Mouse (Mus musculus): ENCODE results near the gene C1qa. TPM values are rescaled to one million over a fixed set of nuclear protein-coding genes. Genes with fewer than 3 reads are reported as not detected.

Gene C1qa
- not detected for polyA plus RNA-seq (2012; fragmentation: generic; extraction: Trizol)
- long read RNA-seq, experiment 1, result 0 reads
- long read RNA-seq, experiment 2, result 0 reads

- Histone ChIP-seq H3K27me3 (ENCODE audit: control insufficient read depth, insufficient read depth, insufficient read length) (peaks cover 63% of the 10 kb centered on the region), H3K4me3 (ENCODE audit: insufficient read depth, poor library complexity, severe bottlenecking) (no peak within 1 kb of the TSS), H3K36me3 (ENCODE audit: control insufficient read depth, insufficient read depth) (no peaks in the 10 kb centered on the region), H3K79me3 (ENCODE audit: low read depth) (no peaks in the 10 kb centered on the region), H3ac (ENCODE audit: control insufficient read depth, insufficient read length, low read depth) (no peak within 1 kb of the TSS), H3K79me2 (ENCODE audit: control insufficient read depth, insufficient read depth) (no peaks in the 10 kb centered on the region)
- TF ChIP-seq USF1 (IDR thresholded peaks at IDR 0.05; ENCODE audit: low read depth) (no peak), MYOD1 (IDR thresholded peaks at IDR 0.05; ENCODE audit: control insufficient read depth, insufficient read length, low read depth) (no peak), MAX (IDR thresholded peaks at IDR 0.05) (no peak), CTCF (IDR thresholded peaks at IDR 0.05; ENCODE audit: control insufficient read depth, insufficient read depth, insufficient read length) (no peak), FOSL1 (IDR thresholded peaks at IDR 0.05; ENCODE audit: insufficient read depth, low read length, poor library complexity, severe bottlenecking) (no peak), MYOG (IDR thresholded peaks at IDR 0.05; ENCODE audit: control insufficient read depth, extremely low read depth, insufficient read length) (no peak), CEBPB (IDR thresholded peaks at IDR 0.05; ENCODE audit: low read depth) (no peak)
These were observed at the start of gene C1qa for GRCm38 (mm10) chr4:136898637-136899036. C1qa (minus strand) TSS chr4:136898803.

DNA sequence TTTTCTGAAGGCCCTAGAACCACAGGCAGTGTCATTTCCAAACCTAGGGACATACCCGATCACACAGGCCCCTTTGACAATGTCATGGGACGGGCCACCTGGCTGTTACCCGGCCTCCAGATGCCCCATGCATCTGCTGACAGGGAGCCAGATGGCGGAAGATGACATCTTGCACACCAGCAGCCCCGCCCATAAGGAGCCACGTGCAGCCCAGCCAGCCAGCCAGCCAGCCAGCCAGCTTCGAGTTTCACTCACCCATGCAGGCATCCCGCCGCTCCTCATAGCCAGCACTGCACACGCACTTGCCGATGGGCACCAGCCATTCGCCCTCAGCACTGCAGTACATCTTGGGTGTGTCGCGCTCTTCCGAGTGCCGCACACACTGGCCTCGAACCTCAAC, 46.8 kb upstream of the C1qa start:
- H3K79me3 ChIP-seq (ENCODE audit: low read depth), result no peaks in the 10 kb centered on the region
- no peak for TF ChIP-seq CEBPB (IDR thresholded peaks at IDR 0.05; ENCODE audit: low read depth)
- no peak for TF ChIP-seq CTCF (IDR thresholded peaks at IDR 0.05; ENCODE audit: control insufficient read depth, insufficient read depth, insufficient read length)
- no peak for TF ChIP-seq FOSL1 (IDR thresholded peaks at IDR 0.05; ENCODE audit: insufficient read depth, low read length, poor library complexity, severe bottlenecking)
- TF ChIP-seq MYOD1 (IDR thresholded peaks at IDR 0.05; ENCODE audit: control insufficient read depth, insufficient read length, low read depth), result no peak
- no peak for TF ChIP-seq MAX (IDR thresholded peaks at IDR 0.05)
- TF ChIP-seq USF1 (IDR thresholded peaks at IDR 0.05; ENCODE audit: low read depth), result no peak
- no peak for TF ChIP-seq MYOG (IDR thresholded peaks at IDR 0.05; ENCODE audit: control insufficient read depth, extremely low read depth, insufficient read length)
- H3K27me3 ChIP-seq (ENCODE audit: control insufficient read depth, insufficient read depth, insufficient read length), result peaks cover 92% of the 10 kb centered on the region
- H3K36me3 ChIP-seq (ENCODE audit: control insufficient read depth, insufficient read depth), result no peaks in the 10 kb centered on the region
- no peak overlapping the region for H3K4me3 ChIP-seq (ENCODE audit: insufficient read depth, poor library complexity, severe bottlenecking)
- no peaks in the 10 kb centered on the region for H3K79me2 ChIP-seq (ENCODE audit: control insufficient read depth, insufficient read depth)
- no peak overlapping the region for H3ac ChIP-seq (ENCODE audit: control insufficient read depth, insufficient read length, low read depth)

DNA sequence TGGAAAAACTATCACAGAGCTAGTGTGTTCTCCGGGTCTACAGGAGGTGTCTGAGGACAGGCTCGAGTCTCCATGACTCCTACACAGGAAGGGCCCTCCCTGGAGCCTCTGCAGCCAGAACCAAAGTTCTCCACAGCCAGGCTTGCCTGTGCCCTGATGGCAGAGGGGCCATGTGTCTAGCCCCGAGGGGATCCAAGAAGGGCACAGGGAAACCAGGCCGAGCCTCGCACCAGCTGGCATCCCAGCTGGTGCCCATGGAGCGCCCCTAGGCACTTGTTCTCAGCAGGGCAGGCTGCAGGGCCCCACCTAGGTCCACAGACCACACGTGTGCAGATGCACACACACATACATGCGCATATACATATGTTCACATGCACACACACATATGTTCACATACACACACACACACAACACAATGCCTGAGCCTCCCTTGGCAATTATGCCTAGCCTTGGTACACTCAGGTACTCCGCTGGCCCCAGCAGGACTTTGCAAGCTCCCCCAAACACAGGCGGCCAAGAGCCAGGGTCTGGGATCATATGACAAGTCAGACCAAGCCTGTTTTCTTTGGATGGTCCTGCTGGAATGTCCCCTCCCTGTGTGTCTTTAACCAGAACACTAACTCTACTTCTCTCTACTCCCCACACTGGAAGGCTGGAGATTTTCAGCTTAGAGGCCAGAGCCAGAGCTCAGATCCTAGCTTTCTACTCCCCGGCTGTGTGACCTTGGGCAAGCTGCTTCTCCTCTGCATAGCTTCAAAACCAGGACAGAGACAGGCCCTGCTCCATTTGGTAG, 46.2 kb upstream of the C1qa start:
- Histone ChIP-seq H3K27me3 (ENCODE audit: control insufficient read depth, insufficient read depth, insufficient read length) (peaks cover 92% of the 10 kb centered on the region), H3K79me2 (ENCODE audit: control insufficient read depth, insufficient read depth) (no peaks in the 10 kb centered on the region), H3ac (ENCODE audit: control insufficient read depth, insufficient read length, low read depth) (no peak overlapping the region), H3K36me3 (ENCODE audit: control insufficient read depth, insufficient read depth) (no peaks in the 10 kb centered on the region), H3K79me3 (ENCODE audit: low read depth) (no peaks in the 10 kb centered on the region), H3K4me3 (ENCODE audit: insufficient read depth, poor library complexity, severe bottlenecking) (no peak overlapping the region)
- no peak for TF ChIP-seq CTCF (IDR thresholded peaks at IDR 0.05; ENCODE audit: control insufficient read depth, insufficient read depth, insufficient read length)
- no peak for TF ChIP-seq MYOD1 (IDR thresholded peaks at IDR 0.05; ENCODE audit: control insufficient read depth, insufficient read length, low read depth)
- no peak for TF ChIP-seq MYOG (IDR thresholded peaks at IDR 0.05; ENCODE audit: control insufficient read depth, extremely low read depth, insufficient read length)
- TF ChIP-seq FOSL1 (IDR thresholded peaks at IDR 0.05; ENCODE audit: insufficient read depth, low read length, poor library complexity, severe bottlenecking), result no peak
- TF ChIP-seq CEBPB (IDR thresholded peaks at IDR 0.05; ENCODE audit: low read depth), result no peak
- TF ChIP-seq USF1 (IDR thresholded peaks at IDR 0.05; ENCODE audit: low read depth), result no peak
- no peak for TF ChIP-seq MAX (IDR thresholded peaks at IDR 0.05)

DNA sequence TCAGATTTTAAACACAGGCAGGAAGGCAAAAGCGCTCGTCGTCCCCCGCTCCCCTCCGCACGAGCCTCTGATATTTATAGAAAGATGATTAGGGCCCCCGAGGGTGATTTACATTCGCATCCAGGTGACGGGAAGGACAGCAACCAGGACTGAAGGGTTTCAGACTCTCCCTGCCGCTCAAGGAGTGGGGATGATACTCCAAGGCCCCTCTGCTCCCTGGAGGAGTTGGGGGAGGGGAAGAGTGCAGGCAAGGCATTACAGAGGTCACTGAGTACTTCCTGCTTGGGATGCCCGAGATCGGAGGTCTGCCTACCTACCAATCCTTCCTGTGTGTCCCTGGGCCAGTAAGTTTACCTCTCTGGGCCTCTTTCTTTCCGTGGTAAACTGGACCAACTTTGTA, 44.6 kb upstream of the C1qa start:
- Histone ChIP-seq H3K27me3 (ENCODE audit: control insufficient read depth, insufficient read depth, insufficient read length) (peaks cover 95% of the 10 kb centered on the region), H3K36me3 (ENCODE audit: control insufficient read depth, insufficient read depth) (no peaks in the 10 kb centered on the region), H3ac (ENCODE audit: control insufficient read depth, insufficient read length, low read depth) (no peak overlapping the region), H3K79me3 (ENCODE audit: low read depth) (no peaks in the 10 kb centered on the region), H3K79me2 (ENCODE audit: control insufficient read depth, insufficient read depth) (no peaks in the 10 kb centered on the region), H3K4me3 (ENCODE audit: insufficient read depth, poor library complexity, severe bottlenecking) (no peak overlapping the region)
- TF ChIP-seq USF1 (IDR thresholded peaks at IDR 0.05; ENCODE audit: low read depth) (no peak), MAX (IDR thresholded peaks at IDR 0.05) (no peak), CEBPB (IDR thresholded peaks at IDR 0.05; ENCODE audit: low read depth) (no peak), MYOD1 (IDR thresholded peaks at IDR 0.05; ENCODE audit: control insufficient read depth, insufficient read length, low read depth) (no peak), FOSL1 (IDR thresholded peaks at IDR 0.05; ENCODE audit: insufficient read depth, low read length, poor library complexity, severe bottlenecking) (no peak), CTCF (IDR thresholded peaks at IDR 0.05; ENCODE audit: control insufficient read depth, insufficient read depth, insufficient read length) (no peak), MYOG (IDR thresholded peaks at IDR 0.05; ENCODE audit: control insufficient read depth, extremely low read depth, insufficient read length) (no peak)

GRCm38 (mm10) chr4:136942761-136943160, 44.2 kb upstream of the C1qa start:
- TF ChIP-seq CEBPB (IDR thresholded peaks at IDR 0.05; ENCODE audit: low read depth) (no peak), CTCF (IDR thresholded peaks at IDR 0.05; ENCODE audit: control insufficient read depth, insufficient read depth, insufficient read length) (no peak), USF1 (IDR thresholded peaks at IDR 0.05; ENCODE audit: low read depth) (no peak), MYOD1 (IDR thresholded peaks at IDR 0.05; ENCODE audit: control insufficient read depth, insufficient read length, low read depth) (no peak), FOSL1 (IDR thresholded peaks at IDR 0.05; ENCODE audit: insufficient read depth, low read length, poor library complexity, severe bottlenecking) (no peak), MAX (IDR thresholded peaks at IDR 0.05) (no peak), MYOG (IDR thresholded peaks at IDR 0.05; ENCODE audit: control insufficient read depth, extremely low read depth, insufficient read length) (no peak)
- Histone ChIP-seq H3K79me3 (ENCODE audit: low read depth) (no peaks in the 10 kb centered on the region), H3ac (ENCODE audit: control insufficient read depth, insufficient read length, low read depth) (no peak overlapping the region), H3K36me3 (ENCODE audit: control insufficient read depth, insufficient read depth) (no peaks in the 10 kb centered on the region), H3K4me3 (ENCODE audit: insufficient read depth, poor library complexity, severe bottlenecking) (no peak overlapping the region), H3K79me2 (ENCODE audit: control insufficient read depth, insufficient read depth) (no peaks in the 10 kb centered on the region), H3K27me3 (ENCODE audit: control insufficient read depth, insufficient read depth, insufficient read length) (peaks cover 95% of the 10 kb centered on the region)

Measured in C2C12 (cell line).